Mouse (Mus musculus) lung, embryonic 14.5 days (tissue): ENCODE data around the gene Mfsd12. TPM values are rescaled to one million over a fixed set of nuclear protein-coding genes. Genes with fewer than 3 reads are reported as not detected.
A peak's percentile ranks its signal among the peaks of the same experiment; 100 is the strongest.

ENCODE experiments used
- ATAC-seq: fragments of 200-750 bp; cut with Nextera tagmentation; 2 replicates; pipeline ENCODE4 v1.8.0; 2017; ENCODE audit warnings: mild to moderate bottlenecking, moderate TSS enrichment, moderate library complexity; ENCODE audit not compliant: insufficient read depth
- DNase-seq: peaks from one replicate; pipeline ENCODE4 v3.0.0-alpha.2; 2015
- H3K27ac ChIP-seq: fragments of 300-500 bp; sonication (generic); 2 replicates; pipeline ENCODE4 v1.5.1; 2014; ENCODE audit warnings: low read depth, mild to moderate bottlenecking, moderate library complexity
- H3K27me3 ChIP-seq: fragments of 300-500 bp; sonication (generic); 2 replicates; pipeline ENCODE4 v1.6.1; 2014; ENCODE audit warnings: low read length, control low read depth; ENCODE audit not compliant: insufficient read depth
- H3K36me3 ChIP-seq: fragments of 300-500 bp; sonication (generic); 2 replicates; pipeline ENCODE4 v1.6.1; 2014; ENCODE audit warnings: control low read depth; ENCODE audit not compliant: insufficient read depth
- H3K4me1 ChIP-seq: fragments of 300-500 bp; sonication (generic); 2 replicates; pipeline ENCODE4 v1.6.1; 2014; ENCODE audit warnings: antibody characterized with exemption, control low read depth; ENCODE audit not compliant: insufficient read depth
- H3K4me2 ChIP-seq: fragments of 300-500 bp; sonication (generic); 2 replicates; pipeline ENCODE4 v1.6.1; 2014; ENCODE audit warnings: mild to moderate bottlenecking
- H3K4me3 ChIP-seq: fragments of 300-500 bp; sonication (generic); 2 replicates; pipeline ENCODE4 v1.5.1; 2014; ENCODE audit warnings: low read depth, low read length
- H3K9ac ChIP-seq: fragments of 300-500 bp; sonication (generic); 2 replicates; pipeline ENCODE4 v1.6.1; 2014
- H3K9me3 ChIP-seq: fragments of 300-500 bp; sonication (generic); 2 replicates; pipeline ENCODE4 v1.6.1; 2016; ENCODE audit warnings: low read depth, low read length, control low read depth
- CTCF ChIP-seq: IDR thresholded peaks from 2 replicates; pipeline ENCODE4 v1.5.1; 2016; ENCODE audit warnings: antibody characterized with exemption, low read depth
- WGBS: fragments of 180-500 bp; shearing (Covaris S2); extraction: QIAGEN DNeasy Blood & Tissue Kit; methylation state at CpG from one replicate; pipeline ENCODE4 v1.1.7; 2014; 5-methylcytosine and 5-hydroxymethylcytosine counted together
- polyA plus RNA-seq: library from polyadenylated mRNA; unstranded; fragments of >200 nt; fragmentation: Nextera tagmentation; extraction: Ambion mirVana; gene quantifications from 2 replicates; pipeline ENCODE4 v1.2.1, GENCODE M21; 2014

Mfsd12 gene
- polyA plus RNA-seq, 1 experiment from 2014 or later: 7.7 TPM

GRCm38 (mm10) chr10:81349146-81349545 lies 8.1 kb upstream of the Mfsd12 start:
- Histone ChIP-seq H3K36me3 (peaks cover 24% of the 10 kb centered on the region), H3K9ac (peak overlapping the region; percentile 84; the same call in 1 of the 2 replicates), H3K4me3 (peak overlapping the region; percentile 79), H3K9me3 (no peaks in the 10 kb centered on the region), H3K4me2 (peak overlapping the region; percentile 95), H3K27ac (peak overlapping the region; percentile 81; the same call in 1 of the 2 replicates), H3K27me3 (0 out of 2 replicates have a peak, but pooled peaks cover 4% of the 10 kb centered on the region), H3K4me1 (peaks cover 14% of the 10 kb centered on the region)
- 4% methylated on average over 11 of the region's 12 CpGs for WGBS
- DNase-seq (peak; percentile 64), ATAC-seq (no peak)
- TF ChIP-seq CTCF: no peak

- Histone ChIP-seq H3K9ac (peak overlapping the region; percentile 84), H3K36me3 (peaks cover 24% of the 10 kb centered on the region), H3K4me3 (peak overlapping the region; percentile 79), H3K4me1 (peaks cover 14% of the 10 kb centered on the region), H3K9me3 (no peaks in the 10 kb centered on the region), H3K4me2 (peak overlapping the region; percentile 95), H3K27ac (peak overlapping the region; percentile 81), H3K27me3 (0 out of 2 replicates have a peak, but pooled peaks cover under 1% of the 10 kb centered on the region)
- no peak for DNase-seq
- ATAC-seq: peak; percentile 23
- no peak for TF ChIP-seq CTCF
- under 1% methylated on average over 29 of the region's 29 CpGs for WGBS
Observed at GRCm38 (mm10) chr10:81349961-81350350, 7.3 kb upstream of the Mfsd12 start.

GRCm38 (mm10) chr10:81350351-81351063 lies 6.8 kb upstream of the Mfsd12 start, which contains the start of gene Hmg20b:
TSS of gene Hmg20b (minus strand) at chr10:81350480.
- H3K27me3 ChIP-seq: no peaks in the 10 kb centered on the region
- DNase-seq: peak; percentile 99
- H3K4me1 ChIP-seq: peaks cover 14% of the 10 kb centered on the region
- H3K27ac ChIP-seq: peak within 1 kb of the TSS; percentile 81
- H3K9ac ChIP-seq: peak within 1 kb of the TSS; percentile 84
- H3K4me3 ChIP-seq: peak within 1 kb of the TSS; percentile 79
- peak; percentile 94 for ATAC-seq
- H3K4me2 ChIP-seq: peak within 1 kb of the TSS; percentile 95
- H3K9me3 ChIP-seq: no peaks in the 10 kb centered on the region
- H3K36me3 ChIP-seq: peaks cover 21% of the 10 kb centered on the region
- TF ChIP-seq CTCF: peak; percentile 93
- under 1% methylated on average over 54 of the region's 54 CpGs for WGBS

GRCm38 (mm10) chr10:81351678-81352291 lies 5.5 kb upstream of the Mfsd12 start:
- WGBS: 15% methylated on average over 9 of the region's 9 CpGs
- no peaks in the 10 kb centered on the region for H3K27me3 ChIP-seq
- DNase-seq (no peak), ATAC-seq (no peak)
- H3K4me3 ChIP-seq: no peak overlapping the region
- H3K4me1 ChIP-seq: peaks cover 16% of the 10 kb centered on the region
- TF ChIP-seq CTCF: no peak
- no peak overlapping the region for H3K27ac ChIP-seq
- H3K36me3 ChIP-seq: peaks cover 15% of the 10 kb centered on the region; the same call in 1 of the 2 replicates
- H3K9ac ChIP-seq: no peak overlapping the region
- no peak overlapping the region for H3K4me2 ChIP-seq
- no peaks in the 10 kb centered on the region for H3K9me3 ChIP-seq

GRCm38 (mm10) chr10:81354738-81355477 lies 2.4 kb upstream of the Mfsd12 start:
- H3K9ac ChIP-seq: no peak overlapping the region
- H3K36me3 ChIP-seq: peaks cover 2% of the 10 kb centered on the region; the same call in 1 of the 2 replicates
- H3K4me1 ChIP-seq: peaks cover 14% of the 10 kb centered on the region; the same call in 1 of the 2 replicates
- ATAC-seq (no peak), DNase-seq (no peak)
- no peak for TF ChIP-seq CTCF
- H3K27me3 ChIP-seq: no peaks in the 10 kb centered on the region
- H3K27ac ChIP-seq: no peak overlapping the region
- no peaks in the 10 kb centered on the region for H3K9me3 ChIP-seq
- H3K4me3 ChIP-seq: no peak overlapping the region
- 58% methylated on average over 9 of the region's 9 CpGs for WGBS
- H3K4me2 ChIP-seq: no peak overlapping the region

GRCm38 (mm10) chr10:81355533-81355932 lies 1.8 kb upstream of the Mfsd12 start:
- H3K36me3 ChIP-seq: peaks cover 6% of the 10 kb centered on the region; the same call in 1 of the 2 replicates
- no peaks in the 10 kb centered on the region for H3K9me3 ChIP-seq
- ATAC-seq (no peak), DNase-seq (no peak)
- 80% methylated on average over 4 of the region's 4 CpGs for WGBS
- H3K27me3 ChIP-seq: no peaks in the 10 kb centered on the region
- no peak overlapping the region for H3K9ac ChIP-seq
- H3K4me3 ChIP-seq: no peak overlapping the region
- peaks cover 15% of the 10 kb centered on the region; the same call in 1 of the 2 replicates for H3K4me1 ChIP-seq
- no peak for TF ChIP-seq CTCF
- H3K27ac ChIP-seq: no peak overlapping the region
- H3K4me2 ChIP-seq: no peak overlapping the region
